Mouse (Mus musculus) neural tube, embryonic 14.5 days (tissue): ENCODE results near the gene Pkn2. TPM values are rescaled to one million over a fixed set of nuclear protein-coding genes. Genes with fewer than 3 reads are reported as not detected.

Source experiments
- ATAC-seq: fragments of 200-750 bp; cut with Nextera tagmentation; 2 replicates; pipeline ENCODE4 v1.8.0; 2017; ENCODE audit warnings: low read depth, mild to moderate bottlenecking, moderate TSS enrichment, moderate library complexity
- H3K27ac ChIP-seq: fragments of 300-500 bp; sonication (generic); 2 replicates; pipeline ENCODE4 v1.5.1; 2014; ENCODE audit warnings: low read depth, mild to moderate bottlenecking, control low read depth, low read length, moderate library complexity, mixed read lengths
- H3K27me3 ChIP-seq: fragments of 300-500 bp; sonication (generic); 2 replicates; pipeline ENCODE4 v1.6.1; 2014; ENCODE audit warnings: low read length; ENCODE audit not compliant: control insufficient read depth, insufficient read depth
- H3K36me3 ChIP-seq: fragments of 300-500 bp; sonication (generic); 2 replicates; pipeline ENCODE4 v1.6.1; 2014; ENCODE audit warnings: low read length, mixed read lengths; ENCODE audit not compliant: control insufficient read depth, insufficient read depth
- H3K4me1 ChIP-seq: fragments of 300-500 bp; sonication (generic); 2 replicates; pipeline ENCODE4 v1.6.1; 2014; ENCODE audit warnings: low read length; ENCODE audit not compliant: control insufficient read depth, insufficient read depth
- H3K4me2 ChIP-seq: fragments of 300-500 bp; sonication (generic); 2 replicates; pipeline ENCODE4 v1.6.1; 2014; ENCODE audit warnings: mild to moderate bottlenecking, low read depth, low read length, control low read depth
- H3K4me3 ChIP-seq: fragments of 300-500 bp; sonication (generic); 2 replicates; pipeline ENCODE4 v1.5.1; 2014; ENCODE audit warnings: low read depth, low read length, control low read depth, mixed read lengths
- H3K9ac ChIP-seq: fragments of 300-500 bp; sonication (generic); replicated peaks from 2 replicates; pipeline ENCODE4 v1.6.1; 2014; ENCODE audit warnings: low read depth, mild to moderate bottlenecking, control low read depth, low read length, mixed read lengths
- H3K9me3 ChIP-seq: fragments of 300-500 bp; sonication (generic); 2 replicates; pipeline ENCODE4 v1.6.1; 2016; ENCODE audit warnings: low read length; ENCODE audit not compliant: control insufficient read depth
- WGBS: fragments of 180-500 bp; shearing (Covaris S2); extraction: QIAGEN DNeasy Blood & Tissue Kit; methylation state at CpG from one replicate; pipeline ENCODE4 v1.1.7; 2014; 5-methylcytosine and 5-hydroxymethylcytosine counted together
- polyA plus RNA-seq: library from polyadenylated mRNA; unstranded; fragments of >200 nt; fragmentation: Nextera tagmentation; extraction: Ambion mirVana; gene quantifications from 2 replicates; pipeline ENCODE4 v1.2.1, GENCODE M21; 2014

The Pkn2 gene
- polyA plus RNA-seq, 1 experiment from 2014 or later = 23.9 TPM

- no peak overlapping the region for H3K27ac ChIP-seq
- no peak for ATAC-seq
- H3K9ac ChIP-seq = no peak overlapping the region
- no peaks in the 10 kb centered on the region for H3K36me3 ChIP-seq
- 62% methylated on average over 6 of the region's 6 CpGs for WGBS
- no peaks in the 10 kb centered on the region for H3K4me1 ChIP-seq
- no peaks in the 10 kb centered on the region for H3K9me3 ChIP-seq
- H3K4me3 ChIP-seq = no peak overlapping the region
- no peaks in the 10 kb centered on the region for H3K27me3 ChIP-seq
- no peak overlapping the region for H3K4me2 ChIP-seq
Measured at GRCm38 (mm10) chr3:142760356-142760755, 121.4 kb downstream of the Pkn2 start.

GRCm38 (mm10) chr3:142758593-142758992 is 123.2 kb downstream of the Pkn2 start:
- ATAC-seq = no peak
- Histone ChIP-seq H3K9me3 (no peaks in the 10 kb centered on the region), H3K4me2 (no peak overlapping the region), H3K9ac (no peak overlapping the region), H3K4me3 (no peak overlapping the region), H3K36me3 (no peaks in the 10 kb centered on the region), H3K27me3 (no peaks in the 10 kb centered on the region), H3K4me1 (no peaks in the 10 kb centered on the region), H3K27ac (no peak overlapping the region)
- 93% methylated on average over 7 of the region's 7 CpGs for WGBS

- Histone ChIP-seq H3K36me3 (no peaks in the 10 kb centered on the region), H3K9ac (no peak overlapping the region), H3K27me3 (no peaks in the 10 kb centered on the region), H3K4me3 (no peak overlapping the region), H3K9me3 (no peaks in the 10 kb centered on the region), H3K4me1 (no peaks in the 10 kb centered on the region), H3K27ac (no peak overlapping the region), H3K4me2 (no peak overlapping the region)
- ATAC-seq = no peak
- WGBS = 66% methylated on average over 12 of the region's 12 CpGs
Measured at GRCm38 (mm10) chr3:142757841-142758240, 124.0 kb downstream of the Pkn2 start.

- H3K36me3 ChIP-seq = no peaks in the 10 kb centered on the region
- no peak overlapping the region for H3K27ac ChIP-seq
- no peak for ATAC-seq
- H3K27me3 ChIP-seq = no peaks in the 10 kb centered on the region
- no peak overlapping the region for H3K4me3 ChIP-seq
- no peaks in the 10 kb centered on the region for H3K9me3 ChIP-seq
- 73% methylated on average over 18 of the region's 18 CpGs for WGBS
- H3K9ac ChIP-seq = no peak overlapping the region
- H3K4me1 ChIP-seq = no peaks in the 10 kb centered on the region
- no peak overlapping the region for H3K4me2 ChIP-seq
Measured at GRCm38 (mm10) chr3:142755132-142755867, 126.5 kb downstream of the Pkn2 start.

- Histone ChIP-seq H3K4me1 (no peaks in the 10 kb centered on the region), H3K9ac (no peak overlapping the region), H3K4me3 (no peak overlapping the region), H3K4me2 (no peak overlapping the region), H3K27me3 (no peaks in the 10 kb centered on the region), H3K9me3 (no peaks in the 10 kb centered on the region), H3K27ac (no peak overlapping the region), H3K36me3 (no peaks in the 10 kb centered on the region)
- WGBS = 87% methylated on average over 16 of the region's 16 CpGs
- ATAC-seq = no peak
Measured at GRCm38 (mm10) chr3:142749131-142749530, 132.7 kb downstream of the Pkn2 start.

GRCm38 (mm10) chr3:142747673-142748072 is 134.1 kb downstream of the Pkn2 start:
- no peak overlapping the region for H3K4me3 ChIP-seq
- H3K4me2 ChIP-seq = no peak overlapping the region
- H3K9me3 ChIP-seq = no peaks in the 10 kb centered on the region
- H3K36me3 ChIP-seq = no peaks in the 10 kb centered on the region
- H3K27ac ChIP-seq = no peak overlapping the region
- H3K4me1 ChIP-seq = no peaks in the 10 kb centered on the region
- no peak for ATAC-seq
- 94% methylated on average over 7 of the region's 7 CpGs for WGBS
- no peaks in the 10 kb centered on the region for H3K27me3 ChIP-seq
- no peak overlapping the region for H3K9ac ChIP-seq

- H3K4me1 ChIP-seq = no peaks in the 10 kb centered on the region
- 97% methylated on average over 2 of the region's 2 CpGs for WGBS
- no peak overlapping the region for H3K4me2 ChIP-seq
- no peaks in the 10 kb centered on the region for H3K9me3 ChIP-seq
- ATAC-seq = no peak
- no peaks in the 10 kb centered on the region for H3K27me3 ChIP-seq
- H3K4me3 ChIP-seq = no peak overlapping the region
- no peaks in the 10 kb centered on the region for H3K36me3 ChIP-seq
- no peak overlapping the region for H3K27ac ChIP-seq
- no peak overlapping the region for H3K9ac ChIP-seq
Measured at GRCm38 (mm10) chr3:142745076-142745475, 136.7 kb downstream of the Pkn2 start.

GRCm38 (mm10) chr3:142743973-142744898 is 137.6 kb downstream of the Pkn2 start:
- Histone ChIP-seq H3K36me3 (no peaks in the 10 kb centered on the region), H3K9me3 (no peaks in the 10 kb centered on the region), H3K27ac (no peak overlapping the region), H3K27me3 (no peaks in the 10 kb centered on the region), H3K9ac (no peak overlapping the region), H3K4me2 (no peak overlapping the region), H3K4me1 (no peaks in the 10 kb centered on the region), H3K4me3 (no peak overlapping the region)
- WGBS = 56% methylated on average over 21 of the region's 21 CpGs
- 0 out of 2 replicates have a peak, but pooled peaks have one; percentile 23 for ATAC-seq
